Mouse (Mus musculus) stomach, postnatal 0 days (tissue): ENCODE data around the gene Cntnap2.

ENCODE experiments used
- CTCF ChIP-seq: IDR thresholded peaks from 2 replicates; pipeline ENCODE4 v1.5.1; 2016; ENCODE audit warnings: antibody characterized with exemption, low read depth, mild to moderate bottlenecking, moderate library complexity
- EP300 ChIP-seq: optimal IDR thresholded peaks from 2 replicates; pipeline ENCODE3; 2016; ENCODE audit warnings: antibody characterized with exemption

DNA sequence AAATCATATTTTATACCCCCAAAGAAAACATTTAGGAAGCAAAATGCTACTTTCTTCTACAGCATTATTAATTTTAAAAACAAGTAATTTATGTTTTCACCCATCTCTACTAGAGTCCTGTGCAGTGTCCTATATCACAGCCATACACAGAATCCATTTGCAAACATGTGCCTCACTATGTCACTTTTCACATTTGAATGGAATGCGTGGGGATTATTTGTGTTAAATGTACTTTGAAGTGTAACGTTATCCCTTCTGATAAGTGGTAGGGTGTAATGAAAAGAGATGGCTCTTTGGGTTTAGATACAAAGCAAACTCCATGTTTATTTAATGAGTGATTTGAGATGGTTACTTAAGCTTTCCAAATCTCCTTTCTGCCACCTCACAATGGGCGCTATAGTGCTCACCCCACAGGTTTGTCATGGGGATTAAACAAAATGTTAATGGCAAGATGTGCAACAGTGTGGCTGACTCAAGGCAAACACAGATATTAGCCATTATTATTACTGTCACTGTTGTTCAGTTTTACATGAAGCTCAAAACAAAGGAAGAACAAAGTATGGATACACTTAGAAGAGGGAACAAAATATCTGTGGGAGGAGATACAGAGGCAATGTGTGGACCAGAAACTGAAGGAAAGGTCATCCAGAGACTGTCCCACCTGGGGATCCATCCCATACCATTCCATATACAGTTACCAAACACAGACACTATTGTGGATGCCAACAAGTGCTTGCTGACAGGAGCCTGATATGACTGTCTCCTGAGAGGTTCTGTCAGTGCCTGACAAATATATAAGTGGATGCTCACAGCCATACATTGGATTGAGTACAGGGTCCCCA, 886.2 kb downstream of the Cntnap2 start:
- no peak for TF ChIP-seq CTCF
- no peak for TF ChIP-seq EP300
